Mouse (Mus musculus) limb, embryonic 10.5 days (tissue): ENCODE measurements around the gene Dct. TPM values are rescaled to one million over a fixed set of nuclear protein-coding genes. Genes with fewer than 3 reads are reported as not detected.

ENCODE experiments used
- DNase-seq: peaks from one replicate; pipeline ENCODE4 v3.0.0-alpha.2; 2017; ENCODE audit warnings: low spot score
- H3K27ac ChIP-seq: fragments of 300-500 bp; sonication (generic); 2 replicates; pipeline ENCODE4 v1.5.1; 2016; ENCODE audit warnings: mild to moderate bottlenecking
- H3K27me3 ChIP-seq: fragments of 300-500 bp; sonication (generic); 2 replicates; pipeline ENCODE4 v1.6.1; 2016; ENCODE audit warnings: low read depth, mild to moderate bottlenecking; ENCODE audit not compliant: poor library complexity, severe bottlenecking
- H3K36me3 ChIP-seq: fragments of 300-500 bp; sonication (generic); 2 replicates; pipeline ENCODE4 v1.6.1; 2016; ENCODE audit warnings: mild to moderate bottlenecking, moderate library complexity
- H3K4me1 ChIP-seq: fragments of 300-500 bp; sonication (generic); 2 replicates; pipeline ENCODE4 v1.6.1; 2016
- H3K4me3 ChIP-seq: fragments of 300-500 bp; sonication (generic); 2 replicates; pipeline ENCODE4 v1.5.1; 2016; ENCODE audit warnings: mild to moderate bottlenecking, moderate library complexity
- H3K9me3 ChIP-seq: fragments of 300-500 bp; sonication (generic); replicated peaks from 2 replicates; pipeline ENCODE4 v1.6.1; 2016; ENCODE audit warnings: mild to moderate bottlenecking
- WGBS: fragments of 180-500 bp; shearing (Covaris S2); methylation state at CpG from one replicate; pipeline ENCODE4 v1.1.7; 2016; 5-methylcytosine and 5-hydroxymethylcytosine counted together
- polyA plus RNA-seq: library from polyadenylated mRNA; unstranded; fragments of >200 nt; fragmentation: Nextera tagmentation; extraction: Ambion mirVana; gene quantifications from 2 replicates; pipeline ENCODE4 v1.2.1, GENCODE M21; 2016

Dct gene
- polyA plus RNA-seq, 1 experiment from 2014 or later, result 1.6 TPM

DNA sequence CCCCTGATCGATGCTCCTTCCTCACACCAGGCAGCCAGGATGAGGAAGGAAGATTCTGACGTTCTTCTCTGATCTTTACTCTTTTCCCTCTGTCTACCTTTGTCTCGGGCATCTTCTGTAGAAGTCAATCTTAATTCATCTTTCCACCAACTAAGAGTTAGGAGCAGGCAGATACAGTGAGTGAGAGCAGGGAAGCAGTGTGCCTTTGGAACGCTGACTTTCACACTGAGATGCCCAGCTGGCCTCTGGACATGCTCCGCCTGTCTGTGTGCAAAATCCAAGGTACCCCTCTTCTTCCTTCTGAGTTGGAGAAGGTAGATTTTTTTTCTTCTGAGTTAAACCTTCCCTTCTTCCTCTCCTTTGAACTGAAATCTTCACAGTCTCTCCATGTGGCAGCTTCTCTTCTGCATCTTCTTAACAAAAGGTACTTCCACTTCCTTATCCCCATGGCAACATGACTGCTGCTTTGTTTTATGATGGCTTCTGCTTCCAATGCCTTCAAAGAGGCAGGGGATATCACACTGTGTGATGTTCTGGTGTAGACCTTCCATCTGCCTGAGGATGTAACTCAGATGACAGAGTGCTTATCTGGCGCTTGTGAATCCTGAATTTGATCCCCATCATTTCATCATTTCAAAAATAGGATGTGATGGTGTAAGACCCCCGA, 9.9 kb upstream of the Dct start:
- H3K36me3 ChIP-seq, result no peaks in the 10 kb centered on the region
- 83% methylated on average over 7 of the region's 7 CpGs for WGBS
- H3K9me3 ChIP-seq, result no peaks in the 10 kb centered on the region
- H3K27ac ChIP-seq, result no peak overlapping the region
- H3K4me3 ChIP-seq, result no peak overlapping the region
- no peaks in the 10 kb centered on the region; the same call in 1 of the 2 replicates for H3K27me3 ChIP-seq
- no peak for DNase-seq
- no peaks in the 10 kb centered on the region for H3K4me1 ChIP-seq

DNA sequence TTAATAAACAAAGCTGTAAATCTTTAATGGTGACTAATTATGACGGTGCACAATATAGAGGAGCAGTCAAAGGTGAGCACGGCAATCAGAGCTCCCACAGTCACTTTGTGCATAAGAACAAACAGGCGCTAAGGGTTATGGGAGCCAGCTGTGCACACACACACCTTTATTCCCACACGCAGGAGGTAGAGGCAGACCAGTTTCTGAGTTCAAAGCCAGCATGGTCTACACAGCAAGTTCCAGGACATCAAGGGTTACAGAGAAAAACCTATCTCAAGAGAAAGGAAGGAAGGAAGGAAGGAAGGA, 6.5 kb upstream of the Dct start:
- Histone ChIP-seq H3K36me3 (no peaks in the 10 kb centered on the region), H3K9me3 (no peaks in the 10 kb centered on the region), H3K27me3 (no peaks in the 10 kb centered on the region; the same call in 1 of the 2 replicates), H3K4me3 (no peak overlapping the region), H3K27ac (no peak overlapping the region), H3K4me1 (no peaks in the 10 kb centered on the region)
- WGBS, result 84% methylated on average over 4 of the region's 4 CpGs
- no peak for DNase-seq

DNA sequence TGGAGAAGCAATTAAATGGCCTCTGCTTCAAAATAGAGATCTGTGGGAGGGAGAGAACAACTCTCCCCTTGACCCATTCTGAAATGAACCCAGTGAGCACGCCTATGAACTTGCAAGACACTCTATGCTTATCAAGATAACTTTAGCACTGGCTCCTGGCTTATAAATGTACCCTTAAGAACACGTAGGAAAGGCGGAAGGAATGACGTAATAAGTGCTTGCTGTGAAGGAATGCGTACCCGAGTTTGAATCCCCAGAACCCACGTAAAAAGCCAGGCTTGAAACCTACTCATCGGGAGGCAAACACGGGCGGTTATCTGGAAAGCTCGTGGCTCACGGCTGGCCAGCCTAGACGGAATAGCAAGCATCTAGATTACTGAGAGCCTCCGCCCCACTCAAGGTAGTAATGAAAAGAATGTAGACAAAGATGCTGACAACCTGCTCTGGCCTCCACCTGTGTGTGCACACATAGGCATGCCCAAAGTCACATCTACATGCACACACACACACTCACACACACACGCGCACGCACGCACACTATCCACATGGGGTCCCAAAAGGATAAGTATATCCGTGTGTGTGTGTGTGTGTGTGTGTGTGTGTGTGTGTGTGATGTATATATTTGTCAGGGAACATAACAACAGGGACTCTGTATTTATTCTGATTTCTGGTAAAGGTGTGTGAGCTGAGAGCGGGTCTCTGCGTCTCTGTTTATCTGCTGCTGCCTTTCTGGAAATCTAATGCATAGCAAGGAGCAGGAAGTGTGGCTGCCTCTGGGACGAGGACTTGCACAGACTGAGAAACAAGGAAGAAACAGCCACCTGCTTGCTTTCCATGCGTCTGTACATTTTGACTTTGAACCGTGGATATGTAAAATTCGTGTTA, 5.9 kb upstream of the Dct start:
- WGBS, result 90% methylated on average over 25 of the region's 25 CpGs
- no peaks in the 10 kb centered on the region for H3K36me3 ChIP-seq
- DNase-seq, result no peak
- no peak overlapping the region for H3K27ac ChIP-seq
- H3K4me1 ChIP-seq, result peaks cover under 1% of the 10 kb centered on the region; the same call in 1 of the 2 replicates
- H3K4me3 ChIP-seq, result no peak overlapping the region
- H3K9me3 ChIP-seq, result no peaks in the 10 kb centered on the region
- no peaks in the 10 kb centered on the region; the same call in 1 of the 2 replicates for H3K27me3 ChIP-seq

DNA sequence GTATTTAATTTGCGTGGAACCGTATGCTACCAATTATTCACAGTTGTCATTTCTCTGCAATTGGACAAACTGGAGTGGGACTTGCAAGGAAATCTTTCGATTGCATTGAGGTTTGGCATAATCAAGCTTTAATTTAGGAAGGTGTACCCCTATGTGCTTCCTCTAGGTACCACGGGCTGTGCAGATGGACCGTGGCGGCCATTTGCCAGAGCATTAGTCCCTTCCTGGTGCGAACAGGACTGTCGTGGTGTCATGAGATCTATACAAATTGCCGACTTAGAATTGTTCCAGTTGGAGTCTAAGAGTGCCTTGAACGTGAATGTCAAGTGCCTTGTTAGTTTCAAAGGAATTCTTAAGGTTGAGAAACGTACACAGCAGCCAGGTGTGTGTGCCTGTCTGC, 726 bp upstream of the Dct start:
- Histone ChIP-seq H3K9me3 (no peaks in the 10 kb centered on the region), H3K27me3 (no peaks in the 10 kb centered on the region; the same call in 1 of the 2 replicates), H3K36me3 (no peaks in the 10 kb centered on the region), H3K4me1 (peaks cover 22% of the 10 kb centered on the region), H3K4me3 (no peak overlapping the region), H3K27ac (no peak overlapping the region)
- 85% methylated on average over 11 of the region's 11 CpGs for WGBS
- no peak for DNase-seq

DNA sequence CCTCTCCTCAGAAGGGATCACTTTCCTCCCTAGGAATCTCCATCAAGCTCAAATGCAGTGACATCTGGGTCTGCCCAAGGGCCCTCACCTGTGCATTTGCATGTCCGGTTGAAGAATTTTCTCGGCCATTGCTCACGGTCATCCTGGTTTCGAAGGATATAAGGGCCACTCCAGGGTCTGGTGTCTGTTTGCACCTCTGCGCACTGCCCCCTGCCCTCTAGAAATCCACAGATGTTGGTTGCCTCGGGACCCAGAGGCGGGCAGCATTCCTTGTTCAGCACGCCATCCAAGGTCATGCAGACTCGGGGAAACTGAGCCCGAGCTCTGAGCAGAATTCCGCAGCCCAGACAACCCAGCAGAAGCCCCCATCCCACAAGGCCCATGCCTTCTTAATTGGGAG, 648 bp downstream of the Dct start:
- 79% methylated on average over 11 of the region's 11 CpGs for WGBS
- Histone ChIP-seq H3K27me3 (no peaks in the 10 kb centered on the region), H3K4me3 (no peak overlapping the region), H3K4me1 (peaks cover 22% of the 10 kb centered on the region), H3K36me3 (no peaks in the 10 kb centered on the region), H3K27ac (peak overlapping the region; percentile 64), H3K9me3 (no peaks in the 10 kb centered on the region)
- DNase-seq, result peak; percentile 36

DNA sequence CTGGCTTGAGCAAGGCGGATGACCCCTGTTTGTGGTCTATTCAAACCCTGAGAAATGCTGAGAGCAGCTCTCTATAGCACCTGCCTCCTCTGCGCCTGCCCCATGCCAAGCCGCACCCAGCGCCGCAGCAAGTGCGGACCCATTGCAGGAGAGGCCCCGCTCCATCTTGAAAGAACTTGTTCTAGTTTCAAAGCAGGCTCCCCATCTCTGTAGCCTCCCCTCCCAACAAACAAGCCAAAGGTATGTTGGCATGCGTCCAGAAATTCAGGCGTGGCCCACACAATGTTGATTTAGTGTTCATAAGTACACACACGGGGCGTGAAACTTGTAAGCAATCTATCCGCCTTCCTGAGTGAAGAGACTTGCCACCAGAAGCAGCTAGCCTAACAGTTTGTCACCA, 1.1 kb downstream of the Dct start:
- WGBS, result 93% methylated on average over 12 of the region's 12 CpGs
- DNase-seq, result no peak
- Histone ChIP-seq H3K9me3 (no peaks in the 10 kb centered on the region), H3K4me3 (no peak overlapping the region), H3K4me1 (peaks cover 22% of the 10 kb centered on the region), H3K27ac (peak overlapping the region; percentile 64), H3K36me3 (no peaks in the 10 kb centered on the region), H3K27me3 (no peaks in the 10 kb centered on the region)

DNA sequence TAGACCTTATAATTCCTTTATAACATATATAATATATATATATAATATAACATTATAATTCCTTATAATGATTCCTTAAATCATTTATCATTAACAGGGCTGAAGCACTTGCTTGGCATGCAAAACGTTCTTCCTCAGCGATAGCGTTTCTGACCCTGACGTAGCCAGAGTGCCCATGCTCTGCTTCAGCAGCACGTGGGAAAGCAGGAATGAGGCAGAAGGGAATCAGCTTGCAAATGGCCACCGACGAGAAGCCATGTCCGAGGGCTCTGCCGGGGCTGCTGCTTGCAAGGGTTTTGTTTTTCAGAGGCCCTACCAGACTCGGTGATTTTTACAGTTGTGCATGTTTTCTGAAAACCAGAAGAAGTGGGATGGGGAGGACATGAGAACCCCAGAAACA, 1.6 kb downstream of the Dct start:
- 90% methylated on average over 10 of the region's 10 CpGs for WGBS
- DNase-seq, result no peak
- no peaks in the 10 kb centered on the region for H3K27me3 ChIP-seq

DNA sequence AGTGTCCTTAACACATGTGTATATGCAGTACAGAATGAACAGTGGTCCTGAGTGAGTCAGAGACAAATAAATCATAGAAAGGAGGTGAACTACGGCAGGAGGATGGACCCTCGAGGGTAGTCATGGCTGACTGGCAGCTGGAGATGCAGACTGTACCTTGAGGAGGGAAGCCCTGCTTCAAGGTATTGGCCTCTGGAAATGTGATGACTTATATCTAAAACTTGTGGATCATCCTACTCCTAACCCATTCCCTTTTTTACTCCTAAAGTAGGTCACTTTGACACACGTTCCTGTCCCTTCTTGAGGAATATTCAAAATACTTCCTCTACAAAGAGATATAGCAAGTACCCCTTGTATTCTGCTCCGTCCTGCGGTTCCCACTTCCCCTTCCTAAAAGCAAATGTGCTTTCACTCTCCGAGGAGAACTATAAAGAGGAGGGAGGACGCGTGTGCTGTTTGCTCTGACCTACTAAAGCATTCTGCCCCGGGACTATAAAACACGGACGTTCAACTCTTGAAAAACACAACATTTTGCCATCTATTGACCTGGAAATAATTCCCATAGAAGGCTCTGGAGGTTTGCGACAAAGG, 2.3 kb downstream of the Dct start:
- H3K36me3 ChIP-seq, result no peaks in the 10 kb centered on the region
- WGBS, result 86% methylated on average over 12 of the region's 12 CpGs
- no peaks in the 10 kb centered on the region for H3K9me3 ChIP-seq
- peaks cover 22% of the 10 kb centered on the region for H3K4me1 ChIP-seq
- no peak overlapping the region for H3K27ac ChIP-seq
- H3K27me3 ChIP-seq, result no peaks in the 10 kb centered on the region
- no peak overlapping the region for H3K4me3 ChIP-seq
- no peak for DNase-seq

More for the DNA sequence above, 1.6 kb downstream of the Dct start:
- peaks cover 22% of the 10 kb centered on the region for H3K4me1 ChIP-seq
- H3K27ac ChIP-seq, result no peak overlapping the region
- no peaks in the 10 kb centered on the region for H3K9me3 ChIP-seq
- no peaks in the 10 kb centered on the region for H3K36me3 ChIP-seq
- no peak overlapping the region for H3K4me3 ChIP-seq

DNA sequence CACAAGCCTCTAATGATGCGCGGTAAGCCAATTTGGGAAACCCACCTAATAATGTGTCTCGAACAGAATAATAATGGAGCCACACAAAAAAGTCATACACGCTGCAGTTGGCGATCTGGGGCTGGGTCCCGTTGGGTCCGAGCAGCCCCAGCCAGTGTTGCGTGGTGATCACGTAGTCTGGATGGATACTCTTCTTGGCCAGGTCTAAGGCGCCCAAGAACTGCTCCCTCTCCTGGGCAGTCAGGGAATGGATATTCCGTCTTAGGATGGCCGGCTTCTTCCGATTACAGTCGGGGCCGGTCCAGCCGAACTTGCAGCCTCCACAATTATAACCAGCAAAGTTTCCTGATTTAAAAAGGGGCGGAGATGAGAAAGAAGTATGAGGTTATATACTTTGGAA, 9.1 kb downstream of the Dct start:
- no peaks in the 10 kb centered on the region for H3K9me3 ChIP-seq
- no peak for DNase-seq
- H3K27ac ChIP-seq, result no peak overlapping the region
- peaks cover 15% of the 10 kb centered on the region for H3K4me1 ChIP-seq
- WGBS, result 83% methylated on average over 17 of the region's 17 CpGs
- H3K27me3 ChIP-seq, result no peaks in the 10 kb centered on the region
- no peak overlapping the region for H3K4me3 ChIP-seq
- H3K36me3 ChIP-seq, result no peaks in the 10 kb centered on the region

DNA sequence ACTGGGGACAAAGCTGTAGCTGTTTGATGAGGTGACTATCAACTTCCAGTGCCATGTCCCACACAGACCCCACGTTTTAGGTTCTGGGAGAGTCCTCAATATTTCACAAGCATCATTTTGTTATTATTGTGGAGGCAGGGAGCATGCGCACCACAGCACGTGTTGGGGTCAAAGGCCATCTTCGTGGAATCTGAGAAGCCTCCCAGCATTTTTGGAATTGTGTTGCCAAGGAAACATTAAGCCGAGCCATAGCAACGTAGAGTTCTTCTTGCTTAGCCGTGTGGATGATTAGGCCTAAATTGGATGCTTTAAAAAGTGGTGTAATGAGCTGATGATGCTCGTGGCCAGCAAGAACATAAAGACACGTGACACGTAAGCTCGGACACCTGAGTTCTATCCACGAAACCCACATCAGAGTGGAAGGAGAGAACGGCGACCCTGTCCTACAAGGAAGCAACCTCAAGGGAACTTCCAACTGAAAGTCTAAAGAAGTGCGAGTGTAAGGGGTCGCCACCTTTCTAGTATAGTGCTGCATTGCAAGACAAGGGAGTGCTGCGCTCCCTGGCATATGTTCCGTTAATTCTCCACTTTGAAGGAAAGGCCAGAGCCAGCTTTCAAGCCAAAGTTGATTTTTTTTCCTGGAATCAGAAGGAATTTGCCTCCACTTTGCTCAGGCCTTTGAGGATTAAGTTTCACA, 9.8 kb downstream of the Dct start:
- no peaks in the 10 kb centered on the region for H3K36me3 ChIP-seq
- H3K9me3 ChIP-seq, result no peaks in the 10 kb centered on the region
- WGBS, result 86% methylated on average over 18 of the region's 18 CpGs
- no peak overlapping the region for H3K27ac ChIP-seq
- H3K27me3 ChIP-seq, result no peaks in the 10 kb centered on the region
- peaks cover 15% of the 10 kb centered on the region for H3K4me1 ChIP-seq
- no peak overlapping the region for H3K4me3 ChIP-seq
- no peak for DNase-seq

DNA sequence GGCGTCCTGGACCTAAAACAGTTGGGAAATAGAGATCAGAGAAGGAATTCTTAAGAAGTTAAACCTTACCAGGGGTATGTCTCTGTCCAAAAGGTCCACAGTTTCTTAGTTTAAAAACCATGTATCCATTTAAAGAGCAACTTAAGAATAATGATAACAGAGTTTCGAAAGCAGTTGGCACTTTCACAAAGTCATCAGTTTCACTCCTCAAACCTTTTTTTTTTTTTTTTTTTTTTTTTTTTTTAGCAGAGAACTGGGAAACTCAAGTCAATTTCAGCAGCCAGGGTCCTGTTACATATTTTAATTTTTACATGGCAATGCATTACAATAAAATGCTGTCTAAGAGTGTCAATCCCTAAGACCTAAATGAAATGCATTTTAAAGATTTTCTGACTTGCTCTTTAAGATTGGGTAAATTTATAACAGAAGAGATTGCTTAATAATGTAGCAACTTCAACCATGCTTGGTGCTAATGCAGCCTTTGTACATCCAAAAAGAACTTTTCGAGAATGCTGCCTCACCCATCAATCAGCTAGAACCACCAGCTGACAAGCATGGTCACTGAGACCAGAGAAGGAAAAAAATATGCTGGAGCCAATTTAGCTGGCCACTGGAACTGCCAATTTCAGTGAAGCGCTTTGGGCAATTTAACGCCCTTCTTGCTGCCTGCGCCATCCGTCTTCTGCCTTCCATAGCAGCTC, 11.3 kb downstream of the Dct start:
- H3K27ac ChIP-seq, result no peak overlapping the region
- no peaks in the 10 kb centered on the region for H3K27me3 ChIP-seq
- DNase-seq, result no peak
- no peak overlapping the region for H3K4me3 ChIP-seq
- 77% methylated on average over 7 of the region's 7 CpGs for WGBS
- H3K36me3 ChIP-seq, result no peaks in the 10 kb centered on the region
- no peaks in the 10 kb centered on the region for H3K9me3 ChIP-seq
- peaks cover 15% of the 10 kb centered on the region for H3K4me1 ChIP-seq

DNA sequence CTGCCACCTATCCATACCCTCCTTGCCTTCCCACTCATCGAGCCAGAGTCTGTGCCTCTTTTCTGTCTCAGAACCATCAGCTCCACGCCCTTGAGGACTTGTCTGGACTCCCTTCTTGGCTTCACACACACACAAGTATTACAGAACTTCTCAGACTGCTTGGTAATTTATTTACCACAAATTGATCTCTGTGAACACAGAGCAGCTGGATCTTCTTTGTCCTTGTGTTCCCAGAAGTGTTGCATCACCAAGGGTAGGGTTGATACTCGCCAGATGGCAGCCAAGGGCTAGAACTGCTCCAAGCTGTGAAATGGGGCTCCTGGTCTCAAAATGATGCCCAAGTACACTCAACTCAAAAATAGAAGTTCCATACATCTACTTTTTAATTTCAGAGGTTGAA, 13.0 kb downstream of the Dct start:
- Histone ChIP-seq H3K36me3 (no peaks in the 10 kb centered on the region), H3K4me1 (peaks cover 15% of the 10 kb centered on the region), H3K4me3 (no peak overlapping the region), H3K27ac (no peak overlapping the region), H3K9me3 (no peaks in the 10 kb centered on the region), H3K27me3 (no peaks in the 10 kb centered on the region)
- 83% methylated on average over 3 of the region's 3 CpGs for WGBS
- DNase-seq, result no peak
